Mouse (Mus musculus) CH12.LX (cell line): ENCODE measurements at regions not wholly inside any gene's neighbourhood (a gene's known extent, or its start where the extent isn't known, plus 50 kb on each side); places are given as distances from the start of the nearest gene placed in this dataset.

Experiments
- CTCF ChIP-seq, 2 experiments: IDR thresholded peaks in 1 of 2; conservative IDR thresholded peaks in 1 of 2; 2 replicates each; pipeline ENCODE4 v1.5.1; 2011 to 2012; ENCODE audit warnings: low read depth in 2 of 2, low read length in 2 of 2, improper control_type of control experiment in 1 of 2, inconsistent platforms in 1 of 2, mild to moderate bottlenecking in 1 of 2, moderate library complexity in 1 of 2
- EP300 ChIP-seq: IDR thresholded peaks from 2 replicates; pipeline ENCODE4 v1.6.1; 2011; ENCODE audit warnings: low read length, improper control_type of control experiment
- HCFC1 ChIP-seq: IDR thresholded peaks from 2 replicates; pipeline ENCODE4 v1.6.1; 2012; ENCODE audit warnings: low read depth, mild to moderate bottlenecking, inconsistent platforms, low read length, improper control_type of control experiment
- JUN ChIP-seq: IDR thresholded peaks from 2 replicates; pipeline ENCODE4 v1.6.1; 2011; ENCODE audit warnings: low read depth, mild to moderate bottlenecking, low read length, improper control_type of control experiment, moderate library complexity; ENCODE audit not compliant: insufficient read depth
- MAX ChIP-seq: IDR thresholded peaks from 2 replicates; pipeline ENCODE4 v1.6.1; 2011; ENCODE audit warnings: low read length, improper control_type of control experiment
- POLR2AphosphoS2 ChIP-seq: IDR thresholded peaks from 2 replicates; pipeline ENCODE4 v1.6.1; 2011; ENCODE audit warnings: low read depth, low read length, improper control_type of control experiment
- ZC3H11A ChIP-seq: IDR thresholded peaks from 2 replicates; pipeline ENCODE4 v1.6.1; 2012; ENCODE audit warnings: low read depth, mild to moderate bottlenecking, inconsistent platforms, low read length, improper control_type of control experiment
- ZKSCAN1 ChIP-seq: IDR thresholded peaks from 2 replicates; pipeline ENCODE4 v1.6.1; 2012; ENCODE audit warnings: low read depth, inconsistent platforms, low read length, improper control_type of control experiment, borderline replicate concordance

DNA sequence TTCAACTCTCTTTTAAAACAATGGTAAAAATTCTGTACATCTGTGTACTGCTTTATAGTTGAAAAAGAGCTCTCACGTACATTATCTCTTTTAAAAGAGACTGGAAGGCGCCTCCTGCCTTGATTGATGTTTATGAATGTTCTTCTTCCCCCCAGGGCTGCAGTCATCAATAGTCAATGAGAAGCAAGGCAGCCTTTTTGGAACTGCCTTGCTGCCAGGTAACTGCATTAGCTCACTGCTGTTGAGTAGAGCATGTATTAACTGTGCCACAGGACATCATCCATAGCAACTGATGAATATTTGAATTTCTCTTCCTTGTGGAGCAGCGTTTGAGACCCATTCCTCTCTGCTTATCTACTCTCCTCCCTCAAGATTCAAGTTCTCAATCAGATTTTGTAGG, 387.2 kb upstream of the Pou3f2 start:
- TF ChIP-seq JUN (no peak), MAX (no peak), POLR2AphosphoS2 (no peak), ZC3H11A (no peak), CTCF (conservative IDR thresholded peaks at IDR 0.05 in 1 of 2, IDR thresholded peaks at IDR 0.05 in 1 of 2; ENCODE audit: low read depth in 2 of 2, low read length in 2 of 2) (no peak), EP300 (no peak), ZKSCAN1 (no peak), HCFC1 (no peak)
